Mouse (Mus musculus) forebrain, embryonic 16.5 days (tissue): ENCODE data around the gene Slc41a2. TPM values are rescaled to one million over a fixed set of nuclear protein-coding genes. Genes with fewer than 3 reads are reported as not detected.

Source experiments
- ATAC-seq: fragments of 200-750 bp; cut with Nextera tagmentation; 2 replicates; pipeline ENCODE4 v1.8.0; 2017; ENCODE audit warnings: mild to moderate bottlenecking, moderate library complexity
- H3K27ac ChIP-seq: fragments of 300-500 bp; sonication (generic); 2 replicates; pipeline ENCODE4 v1.5.1; 2014; ENCODE audit warnings: low read length, control low read depth
- H3K27me3 ChIP-seq: fragments of 300-500 bp; sonication (generic); replicated peaks from 2 replicates; pipeline ENCODE4 v1.6.1; 2014; ENCODE audit warnings: low read length; ENCODE audit not compliant: control insufficient read depth, insufficient read depth
- H3K36me3 ChIP-seq: fragments of 300-500 bp; sonication (generic); 2 replicates; pipeline ENCODE4 v1.6.1; 2014; ENCODE audit not compliant: control insufficient read depth, insufficient read depth
- H3K4me1 ChIP-seq: fragments of 300-500 bp; sonication (generic); replicated peaks from 2 replicates; pipeline ENCODE4 v1.6.1; 2014; ENCODE audit warnings: low read length; ENCODE audit not compliant: control insufficient read depth, insufficient read depth
- H3K4me2 ChIP-seq: fragments of 300-500 bp; sonication (generic); 2 replicates; pipeline ENCODE4 v1.6.1; 2014; ENCODE audit warnings: mild to moderate bottlenecking, low read length, control low read depth
- H3K4me3 ChIP-seq: fragments of 300-500 bp; sonication (generic); replicated peaks from 2 replicates; pipeline ENCODE4 v1.5.1; 2014; ENCODE audit warnings: mild to moderate bottlenecking, low read length, control low read depth
- H3K9ac ChIP-seq: fragments of 300-500 bp; sonication (generic); replicated peaks from 2 replicates; pipeline ENCODE4 v1.6.1; 2014; ENCODE audit warnings: low read depth, low read length, control low read depth
- H3K9me3 ChIP-seq: fragments of 300-500 bp; sonication (generic); 2 replicates; pipeline ENCODE4 v1.6.1; 2016; ENCODE audit warnings: low read length; ENCODE audit not compliant: control insufficient read depth
- WGBS: fragments of 180-500 bp; shearing (Covaris S2); extraction: QIAGEN DNeasy Blood & Tissue Kit; methylation state at CpG from one replicate; pipeline ENCODE4 v1.1.7; 2014; 5-methylcytosine and 5-hydroxymethylcytosine counted together
- polyA plus RNA-seq: library from polyadenylated mRNA; unstranded; fragments of >200 nt; fragmentation: Nextera tagmentation; extraction: Ambion mirVana; gene quantifications from 2 replicates; pipeline ENCODE4 v1.2.1, GENCODE M21; 2015

Slc41a2 gene
- polyA plus RNA-seq, 1 experiment from 2014 or later, result 6.8 TPM

DNA sequence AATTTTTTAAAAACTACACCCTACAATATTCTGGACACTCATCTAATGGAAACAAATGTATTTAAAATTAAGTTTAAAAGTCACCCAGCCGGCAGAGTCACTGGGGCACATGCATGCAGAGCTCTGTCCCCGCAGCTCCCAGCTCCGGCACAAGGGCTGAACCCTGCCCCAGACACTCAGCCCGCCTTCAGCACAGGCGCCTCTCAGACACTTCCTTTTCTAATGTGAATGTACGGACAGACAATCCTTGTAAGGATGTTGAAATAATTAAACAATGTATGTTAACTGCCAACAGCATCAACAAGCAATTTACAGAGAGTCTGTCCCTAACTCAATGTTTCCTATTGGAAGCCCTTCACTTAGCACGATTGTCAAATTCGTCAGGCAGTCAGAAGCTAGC is 73.0 kb downstream of the Slc41a2 start:
- Histone ChIP-seq H3K4me2 (no peak overlapping the region), H3K27ac (no peak overlapping the region), H3K27me3 (no peaks in the 10 kb centered on the region), H3K4me1 (peaks cover 4% of the 10 kb centered on the region), H3K9ac (no peak overlapping the region), H3K36me3 (no peaks in the 10 kb centered on the region), H3K4me3 (no peak overlapping the region), H3K9me3 (no peaks in the 10 kb centered on the region)
- ATAC-seq, result no peak
- 65% methylated on average over 8 of the region's 8 CpGs for WGBS

DNA sequence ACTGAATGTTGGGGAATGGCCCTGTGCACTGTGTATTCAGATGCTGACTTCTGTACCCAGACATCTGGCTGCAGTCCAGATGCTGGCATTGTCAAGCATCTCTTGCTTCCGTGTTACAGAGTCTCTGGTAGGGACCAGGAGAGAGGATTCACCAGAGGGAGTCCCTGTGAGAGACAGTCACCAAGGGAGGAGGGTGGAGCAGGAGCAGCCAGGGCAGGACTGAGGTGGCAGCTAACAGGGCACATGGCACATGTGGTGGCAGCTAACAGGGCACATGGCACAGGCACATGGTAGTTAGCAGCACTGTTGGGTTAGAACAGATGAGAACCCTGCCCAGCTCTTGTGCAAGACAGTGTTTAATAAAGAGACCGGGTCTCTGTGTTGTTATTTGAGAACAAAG is 73.6 kb downstream of the Slc41a2 start:
- peaks cover 7% of the 10 kb centered on the region for H3K4me1 ChIP-seq
- no peaks in the 10 kb centered on the region for H3K36me3 ChIP-seq
- no peak overlapping the region for H3K4me3 ChIP-seq
- no peaks in the 10 kb centered on the region for H3K27me3 ChIP-seq
- ATAC-seq, result no peak
- no peak overlapping the region for H3K9ac ChIP-seq
- no peak overlapping the region for H3K4me2 ChIP-seq
- 31% methylated on average over 2 of the region's 2 CpGs for WGBS
- no peaks in the 10 kb centered on the region for H3K9me3 ChIP-seq
- no peak overlapping the region for H3K27ac ChIP-seq

DNA sequence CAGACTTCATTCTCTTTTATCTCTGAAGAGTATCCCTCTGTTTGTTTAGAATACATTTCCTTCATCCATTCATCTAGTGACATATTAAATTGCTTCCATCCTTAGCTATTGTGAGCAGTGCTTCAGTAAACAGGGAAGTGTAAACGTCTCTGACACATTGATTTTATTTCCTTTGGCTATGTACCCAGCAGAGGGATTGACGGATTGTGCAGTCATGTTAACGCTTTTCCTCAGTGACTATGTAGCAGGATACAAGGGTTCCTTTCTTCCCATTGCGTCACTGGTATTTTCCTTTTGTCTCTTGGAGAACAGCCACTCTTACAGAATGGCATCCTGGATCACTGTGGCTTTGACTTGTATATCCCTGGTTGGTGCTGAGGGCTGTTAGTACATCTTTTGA is 76.4 kb downstream of the Slc41a2 start:
- H3K4me3 ChIP-seq, result no peak overlapping the region
- no peak overlapping the region for H3K4me2 ChIP-seq
- no peaks in the 10 kb centered on the region for H3K36me3 ChIP-seq
- H3K9me3 ChIP-seq, result no peaks in the 10 kb centered on the region
- ATAC-seq, result peak; percentile 59; the same call in 1 of the 2 replicates
- no peaks in the 10 kb centered on the region for H3K27me3 ChIP-seq
- WGBS, result 21% methylated on average over 4 of the region's 4 CpGs
- H3K4me1 ChIP-seq, result peaks cover 5% of the 10 kb centered on the region
- no peak overlapping the region for H3K9ac ChIP-seq
- H3K27ac ChIP-seq, result no peak overlapping the region

DNA sequence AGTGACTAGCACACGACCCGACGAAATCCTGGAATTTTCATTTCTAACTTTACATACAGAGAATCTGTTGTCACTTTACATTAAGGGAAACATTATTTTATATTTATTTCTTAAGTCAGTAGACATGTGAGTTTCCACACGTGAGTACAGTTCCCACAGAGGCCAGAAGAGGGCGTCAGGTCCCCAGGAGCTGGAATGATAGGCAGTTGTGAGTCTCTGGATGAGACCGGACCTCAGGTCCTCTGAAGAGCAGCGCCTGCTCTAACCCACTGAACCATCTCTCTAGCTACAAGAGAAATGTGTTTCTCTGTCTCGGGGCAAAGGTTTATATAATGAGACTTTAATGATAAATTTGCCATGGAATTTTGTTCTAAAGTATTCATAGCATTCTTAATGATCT is 86.3 kb downstream of the Slc41a2 start:
- no peak for ATAC-seq
- Histone ChIP-seq H3K4me3 (no peak overlapping the region), H3K36me3 (no peaks in the 10 kb centered on the region), H3K4me1 (no peaks in the 10 kb centered on the region), H3K9ac (no peak overlapping the region), H3K27ac (no peak overlapping the region), H3K27me3 (no peaks in the 10 kb centered on the region; the same call in 1 of the 2 replicates), H3K4me2 (no peak overlapping the region), H3K9me3 (no peaks in the 10 kb centered on the region)
- WGBS, result 62% methylated on average over 8 of the region's 8 CpGs

DNA sequence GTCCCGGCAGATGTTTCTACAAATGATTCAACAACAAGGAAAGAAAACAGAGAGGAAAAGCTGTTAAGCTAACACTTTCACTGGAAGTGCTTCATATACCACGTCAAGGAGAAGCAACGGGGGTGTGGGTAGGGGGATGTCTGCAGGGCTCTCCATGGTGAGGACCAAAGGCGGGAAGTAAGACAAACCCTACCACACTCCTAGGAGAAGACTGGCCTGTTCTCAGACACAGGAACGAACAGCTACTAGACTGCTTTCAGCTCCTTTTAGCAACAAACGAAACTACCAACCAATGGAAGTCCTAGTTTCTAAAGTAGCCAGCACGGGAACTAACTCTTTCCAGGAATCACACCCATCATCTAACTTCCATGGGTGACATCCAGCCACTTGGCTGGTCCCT is 89.6 kb downstream of the Slc41a2 start:
- WGBS, result 61% methylated on average over 7 of the region's 7 CpGs
- Histone ChIP-seq H3K27ac (no peak overlapping the region), H3K9me3 (no peaks in the 10 kb centered on the region), H3K4me2 (no peak overlapping the region), H3K4me3 (no peak overlapping the region), H3K9ac (no peak overlapping the region), H3K27me3 (no peaks in the 10 kb centered on the region; the same call in 1 of the 2 replicates), H3K4me1 (no peaks in the 10 kb centered on the region), H3K36me3 (no peaks in the 10 kb centered on the region)
- no peak for ATAC-seq

DNA sequence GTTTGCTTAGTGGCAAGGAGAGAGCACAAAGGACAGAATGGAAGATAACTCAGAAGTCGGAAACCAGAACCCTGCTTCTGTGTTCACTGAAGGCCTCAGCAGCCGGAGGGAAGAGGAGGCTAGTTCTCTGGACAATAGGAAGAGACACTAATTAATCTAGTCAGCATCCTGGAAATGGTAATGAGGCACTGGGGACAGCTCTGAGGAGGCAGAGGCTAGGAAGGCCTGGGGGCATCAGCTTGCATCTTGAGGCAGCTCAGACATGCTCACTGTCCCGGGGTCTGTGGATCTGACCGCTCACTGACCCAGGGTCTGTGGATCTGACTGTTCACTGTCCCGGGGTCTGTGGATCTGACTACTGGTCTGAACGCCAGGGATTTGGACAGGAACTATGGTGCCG is 92.0 kb downstream of the Slc41a2 start:
- H3K36me3 ChIP-seq, result no peaks in the 10 kb centered on the region
- no peaks in the 10 kb centered on the region; the same call in 1 of the 2 replicates for H3K27me3 ChIP-seq
- H3K27ac ChIP-seq, result no peak overlapping the region
- no peaks in the 10 kb centered on the region for H3K9me3 ChIP-seq
- H3K4me2 ChIP-seq, result no peak overlapping the region
- 74% methylated on average over 7 of the region's 7 CpGs for WGBS
- H3K9ac ChIP-seq, result no peak overlapping the region
- H3K4me3 ChIP-seq, result no peak overlapping the region
- H3K4me1 ChIP-seq, result peaks cover 2% of the 10 kb centered on the region; the same call in 1 of the 2 replicates
- ATAC-seq, result no peak

DNA sequence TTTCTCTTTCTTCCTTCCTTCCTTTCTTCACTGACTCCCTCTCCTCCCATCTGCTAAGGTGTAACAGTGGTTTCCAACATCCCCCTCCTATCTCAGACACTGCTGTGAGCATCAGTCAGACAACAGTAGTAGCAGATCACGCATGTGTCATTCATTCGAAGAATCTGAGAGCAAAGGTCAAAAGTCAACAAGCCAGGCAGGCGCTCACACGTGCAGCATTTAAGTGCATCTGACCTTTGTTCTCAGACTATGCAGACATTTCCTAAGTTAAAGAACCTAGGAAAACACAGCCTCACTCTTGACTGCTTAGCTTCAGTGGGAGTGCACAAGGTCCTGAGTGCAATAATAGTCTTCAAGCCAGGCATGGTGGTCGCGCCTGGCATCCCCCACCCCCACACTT is 93.6 kb downstream of the Slc41a2 start:
- Histone ChIP-seq H3K27me3 (no peaks in the 10 kb centered on the region; the same call in 1 of the 2 replicates), H3K4me1 (peaks cover 2% of the 10 kb centered on the region; the same call in 1 of the 2 replicates), H3K9ac (no peak overlapping the region), H3K4me2 (no peak overlapping the region), H3K27ac (no peak overlapping the region), H3K9me3 (no peaks in the 10 kb centered on the region), H3K36me3 (no peaks in the 10 kb centered on the region), H3K4me3 (no peak overlapping the region)
- no peak for ATAC-seq
- WGBS, result 88% methylated on average over 6 of the region's 6 CpGs

DNA sequence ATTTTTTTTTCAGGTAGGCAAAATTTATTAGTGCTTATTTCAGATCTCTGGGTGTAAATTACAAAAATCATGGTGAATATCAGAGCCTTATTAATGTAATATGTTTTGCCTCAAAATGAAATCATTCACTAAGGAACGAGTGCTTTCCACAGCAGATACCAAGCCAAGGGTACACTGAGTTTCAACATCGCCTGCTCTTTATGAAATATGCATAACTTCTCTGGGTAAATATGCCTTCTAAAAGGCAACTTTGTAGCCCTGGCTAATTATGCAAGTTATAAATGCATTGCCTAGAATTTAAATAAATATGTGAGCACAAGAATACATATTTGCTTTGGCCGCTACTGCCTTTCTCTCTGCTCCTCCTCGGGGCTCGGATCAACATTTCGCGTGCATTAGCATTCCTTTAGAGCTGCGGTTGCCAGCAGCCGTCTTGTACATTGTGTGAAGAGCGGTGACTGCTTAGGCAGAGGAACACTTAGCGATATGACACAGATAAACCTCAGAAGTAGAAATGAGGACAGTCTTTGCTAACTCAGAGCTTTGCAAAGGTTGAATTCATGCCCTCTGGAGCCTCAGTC is 95.5 kb downstream of the Slc41a2 start:
- Histone ChIP-seq H3K4me1 (peaks cover 2% of the 10 kb centered on the region; the same call in 1 of the 2 replicates), H3K27me3 (no peaks in the 10 kb centered on the region; the same call in 1 of the 2 replicates), H3K27ac (no peak overlapping the region), H3K36me3 (no peaks in the 10 kb centered on the region), H3K9ac (no peak overlapping the region), H3K4me2 (no peak overlapping the region), H3K9me3 (no peaks in the 10 kb centered on the region), H3K4me3 (no peak overlapping the region)
- 41% methylated on average over 11 of the region's 11 CpGs for WGBS
- ATAC-seq, result peak; percentile 61

DNA sequence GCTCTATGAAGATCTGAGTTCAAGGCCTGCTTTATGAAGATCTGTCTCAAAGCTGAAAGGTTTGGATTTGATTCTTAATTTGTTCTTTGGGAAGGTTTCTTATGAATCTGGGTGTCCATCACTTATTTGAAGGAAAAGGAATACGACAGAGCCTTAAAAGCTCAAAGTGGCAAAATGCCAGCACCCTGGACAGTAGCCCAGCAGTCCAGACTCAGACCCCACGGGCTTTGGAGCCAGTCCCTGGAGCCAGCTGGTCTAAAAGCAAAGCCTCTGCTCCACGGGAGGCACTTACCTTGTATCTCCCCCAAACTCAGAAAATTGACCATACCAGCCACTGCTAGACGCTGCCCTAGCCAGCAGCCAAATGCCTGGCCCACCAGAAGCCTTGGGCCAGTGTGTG is 103.3 kb downstream of the Slc41a2 start:
- WGBS, result 47% methylated on average over 4 of the region's 4 CpGs
- Histone ChIP-seq H3K4me2 (no peak overlapping the region), H3K27me3 (no peaks in the 10 kb centered on the region), H3K27ac (no peak overlapping the region), H3K9ac (no peak overlapping the region), H3K36me3 (no peaks in the 10 kb centered on the region), H3K9me3 (no peaks in the 10 kb centered on the region), H3K4me1 (0 out of 2 replicates have a peak, but pooled peaks cover 2% of the 10 kb centered on the region), H3K4me3 (no peak overlapping the region)
- no peak for ATAC-seq

DNA sequence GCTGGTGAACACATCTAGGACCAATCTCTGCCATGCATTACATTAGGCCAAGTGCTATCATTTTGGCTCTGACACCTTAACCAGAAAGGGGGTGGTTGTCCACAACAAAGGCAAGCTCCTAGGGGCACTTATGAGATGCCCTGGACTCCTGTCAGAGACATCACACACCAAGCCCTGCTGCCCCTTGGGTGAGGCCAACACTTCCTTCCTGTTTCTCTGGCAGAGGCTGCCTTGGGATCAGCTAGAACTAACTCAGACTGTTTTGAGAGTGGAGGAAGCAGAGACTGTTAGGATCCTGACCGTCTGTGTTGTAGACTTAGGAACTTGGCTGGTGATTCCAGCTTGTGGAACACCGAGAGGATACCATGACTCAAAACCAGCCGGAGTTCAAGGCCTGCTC is 103.7 kb downstream of the Slc41a2 start:
- ATAC-seq, result no peak
- no peak overlapping the region for H3K27ac ChIP-seq
- H3K4me2 ChIP-seq, result no peak overlapping the region
- H3K36me3 ChIP-seq, result no peaks in the 10 kb centered on the region
- H3K27me3 ChIP-seq, result no peaks in the 10 kb centered on the region
- 86% methylated on average over 3 of the region's 3 CpGs for WGBS
- 0 out of 2 replicates have a peak, but pooled peaks cover 2% of the 10 kb centered on the region for H3K4me1 ChIP-seq
- H3K9me3 ChIP-seq, result no peaks in the 10 kb centered on the region
- H3K4me3 ChIP-seq, result no peak overlapping the region
- H3K9ac ChIP-seq, result no peak overlapping the region
